Mouse (Mus musculus) gastrocnemius, postnatal 10 days (tissue): ENCODE results near the gene Ubald2. TPM values are rescaled to one million over a fixed set of nuclear protein-coding genes. Genes with fewer than 3 reads are reported as not detected.
"Not testable (repeated sequence)": the region's sequence is repeated elsewhere in the genome, so short reads cannot be mapped to it uniquely, and the experiment has no call there.

Experiments
- DNase-seq: peaks from one replicate; pipeline ENCODE4 v3.0.0; 2021; ENCODE audit warnings: mixed read lengths
- total RNA-seq, 2 experiments: library from RNA; stranded (reverse); gene quantifications; 2 replicates each; pipeline ENCODE4 v1.2.3; 2021

The Ubald2 gene
- total RNA-seq, 2 experiments from 2014 or later, result 48.1 to 54.4 TPM

DNA sequence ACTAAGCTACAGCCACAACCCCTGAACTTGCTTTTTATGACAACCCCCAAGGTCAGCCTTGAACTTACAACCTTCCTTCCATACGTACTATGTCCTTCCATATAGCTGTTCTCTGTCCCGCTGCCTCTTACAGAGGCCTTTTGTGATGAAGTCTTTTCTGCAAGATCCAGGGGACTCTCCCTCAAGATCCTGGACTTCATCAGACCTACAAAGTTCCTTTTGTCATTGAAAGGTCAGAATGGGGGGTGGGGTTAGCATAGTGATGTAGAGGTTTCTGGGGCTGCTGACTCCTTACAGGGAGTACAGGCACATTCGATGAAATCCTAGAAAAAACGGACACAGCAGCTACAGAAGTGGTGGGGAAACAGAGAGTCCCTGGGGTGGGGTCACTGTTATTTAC is 25.9 kb downstream of the Ubald2 start:
- no peak for DNase-seq

GRCm38 (mm10) chr11:116463338-116463737 is 29.4 kb downstream of the Ubald2 start:
- no peak for DNase-seq

- DNase-seq, result peak; percentile 93
These were observed 29.9 kb downstream of the Ubald2 start for GRCm38 (mm10) chr11:116463833-116464232.

GRCm38 (mm10) chr11:116466141-116466540 is 32.2 kb downstream of the Ubald2 start, which contains the start of gene Qrich2:
TSS of gene Qrich2 (minus strand) at chr11:116466241.
- DNase-seq, result no peak

- not testable (repeated sequence) for DNase-seq
These were observed 34.4 kb downstream of the Ubald2 start for GRCm38 (mm10) chr11:116468338-116468737.

GRCm38 (mm10) chr11:116470249-116470648 is 36.4 kb downstream of the Ubald2 start:
- DNase-seq, result no peak

DNA sequence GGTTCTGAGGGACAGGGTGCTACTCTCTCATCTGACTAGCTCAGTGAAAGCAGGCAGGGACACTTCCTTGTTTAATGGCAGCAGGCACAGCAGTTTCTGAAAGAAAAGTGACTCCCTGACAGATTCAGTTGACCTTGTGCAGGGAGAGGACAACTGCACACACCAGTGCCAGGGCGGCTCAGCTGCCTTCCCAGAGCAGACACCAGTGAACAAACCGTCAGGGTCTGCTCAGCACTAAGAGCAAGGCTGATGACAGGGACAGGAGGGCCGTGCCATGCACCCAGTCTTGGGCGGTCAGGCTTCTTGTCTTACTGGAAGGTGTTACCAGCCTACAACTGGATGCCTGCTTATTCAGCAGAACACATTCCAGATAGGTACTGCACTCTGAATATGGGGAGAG is 37.0 kb downstream of the Ubald2 start:
- DNase-seq, result no peak

- no peak for DNase-seq
These were observed 38.4 kb downstream of the Ubald2 start for GRCm38 (mm10) chr11:116472275-116472674.

- DNase-seq, result no peak
These were observed 42.1 kb downstream of the Ubald2 start for GRCm38 (mm10) chr11:116476041-116476440.

DNA sequence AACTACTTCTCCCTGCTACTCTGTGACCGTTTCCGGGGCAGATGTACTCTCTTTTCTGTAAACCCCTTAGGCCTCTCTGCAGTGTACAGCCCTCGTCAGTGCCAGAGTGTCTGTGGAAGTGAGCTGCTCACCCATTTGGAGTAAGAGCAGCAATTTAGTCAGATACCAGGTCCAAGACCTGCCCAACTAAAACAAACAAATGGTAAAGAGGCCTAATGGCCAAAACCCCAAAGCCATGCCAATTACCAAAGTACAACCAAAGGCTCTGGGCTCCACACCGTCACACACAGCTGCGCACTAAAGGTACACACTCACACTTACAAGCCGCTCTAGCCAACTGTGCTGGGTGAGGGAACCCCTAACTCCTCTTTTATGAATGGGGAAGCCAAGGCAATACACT is 42.8 kb downstream of the Ubald2 start:
- no peak for DNase-seq

DNA sequence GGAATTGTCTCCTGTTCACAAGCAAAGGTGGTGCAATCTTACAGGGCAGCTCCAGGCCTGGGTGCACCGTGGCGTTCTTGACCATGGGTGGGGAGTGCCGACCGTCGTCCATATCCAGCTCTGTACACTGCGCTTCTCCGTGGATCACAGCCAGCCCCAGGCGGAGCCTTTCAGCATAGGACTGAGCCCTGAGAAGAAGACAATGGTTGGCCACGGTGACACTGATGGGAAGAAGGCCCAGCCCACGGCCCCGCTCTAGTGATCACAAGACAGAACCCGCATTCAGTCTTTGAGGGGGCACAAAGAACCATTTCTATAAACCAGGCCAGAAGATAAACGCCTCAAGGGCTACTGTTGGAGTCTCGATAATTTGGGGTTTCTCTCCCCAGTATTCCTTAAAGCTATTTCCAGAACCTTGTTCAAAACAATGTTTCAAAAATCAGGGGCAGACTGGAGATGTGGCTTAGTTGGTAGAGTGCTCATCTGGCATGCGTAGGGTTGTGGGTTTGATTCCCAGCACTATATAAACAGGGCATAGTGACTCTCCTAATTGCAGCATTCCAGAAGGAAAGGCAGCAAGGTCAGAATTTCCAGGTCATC is 43.4 kb downstream of the Ubald2 start:
- no peak for DNase-seq

DNA sequence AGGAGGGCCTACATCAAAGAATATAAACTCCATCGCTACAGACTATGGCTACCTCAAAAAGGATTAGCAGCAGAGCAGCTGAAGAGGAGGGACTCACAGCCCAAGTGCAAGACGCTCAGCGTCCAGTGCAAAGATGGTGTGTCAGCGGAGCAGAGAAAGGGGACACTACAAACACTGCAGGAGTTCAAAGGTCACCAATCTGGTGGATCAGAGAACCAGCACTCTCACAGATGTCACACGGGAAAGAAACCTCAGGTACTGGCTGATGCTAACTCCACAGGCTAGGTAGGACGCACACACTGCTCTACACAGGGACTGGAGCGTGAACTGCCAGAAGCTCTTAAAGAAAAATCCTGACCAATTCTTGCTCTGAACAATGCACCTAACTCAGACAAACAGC is 45.1 kb downstream of the Ubald2 start:
- no peak for DNase-seq

DNA sequence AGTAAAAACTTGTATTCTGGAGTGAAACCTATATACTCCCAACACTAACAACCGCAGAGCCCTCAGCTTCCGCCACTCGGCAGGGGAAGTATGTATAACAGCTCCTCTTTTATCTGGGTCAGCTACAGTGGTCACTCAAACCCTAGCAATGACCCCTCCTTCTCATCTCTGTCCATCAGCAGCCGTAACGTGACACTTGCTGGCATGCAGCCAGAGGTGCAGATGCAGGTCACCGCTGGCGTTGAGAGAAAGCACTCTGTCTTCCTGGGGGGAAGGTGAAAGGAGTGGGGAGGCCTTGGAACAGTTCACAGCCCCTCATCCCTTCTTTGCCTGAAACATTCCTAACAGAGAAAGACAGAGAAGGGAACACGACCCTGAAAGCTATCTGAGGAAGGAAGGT is 45.9 kb downstream of the Ubald2 start:
- peak; percentile 37 for DNase-seq

GRCm38 (mm10) chr11:116480975-116481374 is 47.1 kb downstream of the Ubald2 start:
- DNase-seq, result no peak

GRCm38 (mm10) chr11:116481776-116482175 is 47.9 kb downstream of the Ubald2 start:
- no peak for DNase-seq

DNA sequence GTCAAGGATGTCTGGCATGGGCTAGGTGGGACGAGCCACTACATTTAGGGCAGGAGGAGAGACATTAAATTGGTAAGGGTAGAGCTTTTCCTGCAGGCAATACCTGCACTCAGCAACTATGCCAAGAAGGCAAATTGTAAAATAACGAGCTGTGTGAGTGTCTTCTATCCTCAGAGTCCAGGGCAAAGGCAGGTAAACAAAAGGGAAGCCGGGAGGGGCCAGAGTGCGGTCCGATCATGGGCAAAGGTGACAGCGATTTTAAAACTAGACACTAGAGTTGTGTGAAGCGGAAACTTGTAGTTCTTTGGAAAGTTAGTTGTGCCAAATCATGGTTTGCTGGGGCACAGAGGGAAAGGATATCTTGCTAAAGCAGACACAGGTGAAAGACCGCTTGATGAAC is 50.4 kb downstream of the Ubald2 start:
- DNase-seq, result no peak

GRCm38 (mm10) chr11:116488207-116488606 is 54.3 kb downstream of the Ubald2 start:
- DNase-seq, result no peak

Other genes with a start within 250 kb of the Ubald2 start
- gene Ten1, start 235.2 kb upstream of the Ubald2 start, total RNA-seq, result 10 to 100 TPM; 28.5 to 31.3 TPM
- gene Acox1, start 235.0 kb upstream of the Ubald2 start, total RNA-seq, result 10 to 100 TPM; 39.1 to 41.4 TPM
- under 1 TPM; 0.09 to 0.34 TPM for gene Evpl, start 196.0 kb upstream of the Ubald2 start, total RNA-seq
- 10 to 100 TPM; 74.6 to 77.9 TPM for gene Srp68, start 159.9 kb upstream of the Ubald2 start, total RNA-seq
- under 1 TPM; 0.66 to 0.84 TPM for gene Galr2, start 153.2 kb upstream of the Ubald2 start, total RNA-seq
- 10 to 100 TPM; 62.7 to 68.3 TPM for gene Exoc7, start 126.9 kb upstream of the Ubald2 start, total RNA-seq
- under 1 TPM; 0.14 to 0.29 TPM for gene Foxj1, start 98.7 kb upstream of the Ubald2 start, total RNA-seq
- gene Rnf157, start 21.1 kb upstream of the Ubald2 start, total RNA-seq, result 10 to 100 TPM; 43.1 to 43.3 TPM
- gene Qrich2, start 32.1 kb downstream of the Ubald2 start, total RNA-seq, result not detected
- 10 to 100 TPM; 34.8 to 35.4 TPM for gene Prpsap1, start 60.1 kb downstream of the Ubald2 start, total RNA-seq
- gene Sphk1, start 96.8 kb downstream of the Ubald2 start, total RNA-seq, result 1 to 10 TPM; 3.7 to 4.0 TPM
- 10 to 100 TPM; 20.7 to 24.9 TPM for gene Ube2o, start 147.4 kb downstream of the Ubald2 start, total RNA-seq
- not detected for gene Aanat, start 152.3 kb downstream of the Ubald2 start, total RNA-seq
- gene Rhbdf2, start 192.9 kb downstream of the Ubald2 start, total RNA-seq, result 1 to 10 TPM; 5.2 to 8.4 TPM
- gene Prcd, start 219.4 kb downstream of the Ubald2 start, total RNA-seq, result under 1 TPM in 1 of 2 experiments, not detected in 1; 0.81 TPM
- gene Cygb, start 220.2 kb downstream of the Ubald2 start, total RNA-seq, result 10 to 100 TPM; 26.6 to 30.3 TPM